Mouse (Mus musculus): Measurements from ENCODE around the gene Ahnak. TPM values are rescaled to one million over a fixed set of nuclear protein-coding genes. Genes with fewer than 3 reads are reported as not detected.

Gene Ahnak
- polyA plus RNA-seq, 1 experiment from 2014 or later: 8.9 TPM

DNA sequence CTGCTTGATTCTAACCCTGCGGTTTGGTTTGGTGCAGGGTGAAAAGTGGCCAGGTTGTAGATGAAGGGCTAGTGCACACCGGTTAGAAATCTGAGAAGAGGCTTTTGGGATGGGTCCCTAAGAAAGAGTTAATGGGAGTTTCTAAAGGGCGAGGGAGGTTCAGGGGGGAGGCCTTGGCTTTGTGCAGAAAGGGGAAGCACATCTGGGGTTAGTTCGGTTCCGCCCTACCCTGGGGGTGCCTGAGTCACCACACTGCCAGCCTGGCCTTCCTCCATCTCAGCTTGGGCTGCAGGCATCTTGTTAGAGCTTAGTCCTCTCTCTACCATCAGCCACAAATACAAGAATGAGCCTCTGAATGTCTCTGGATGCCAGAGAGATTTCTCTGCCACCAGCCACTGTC, 8.3 kb upstream of the Ahnak start:
- Histone ChIP-seq H3K27ac (no peak overlapping the region; the same call in 1 of the 2 replicates), H3K4me1 (peaks cover 19% of the 10 kb centered on the region)

DNA sequence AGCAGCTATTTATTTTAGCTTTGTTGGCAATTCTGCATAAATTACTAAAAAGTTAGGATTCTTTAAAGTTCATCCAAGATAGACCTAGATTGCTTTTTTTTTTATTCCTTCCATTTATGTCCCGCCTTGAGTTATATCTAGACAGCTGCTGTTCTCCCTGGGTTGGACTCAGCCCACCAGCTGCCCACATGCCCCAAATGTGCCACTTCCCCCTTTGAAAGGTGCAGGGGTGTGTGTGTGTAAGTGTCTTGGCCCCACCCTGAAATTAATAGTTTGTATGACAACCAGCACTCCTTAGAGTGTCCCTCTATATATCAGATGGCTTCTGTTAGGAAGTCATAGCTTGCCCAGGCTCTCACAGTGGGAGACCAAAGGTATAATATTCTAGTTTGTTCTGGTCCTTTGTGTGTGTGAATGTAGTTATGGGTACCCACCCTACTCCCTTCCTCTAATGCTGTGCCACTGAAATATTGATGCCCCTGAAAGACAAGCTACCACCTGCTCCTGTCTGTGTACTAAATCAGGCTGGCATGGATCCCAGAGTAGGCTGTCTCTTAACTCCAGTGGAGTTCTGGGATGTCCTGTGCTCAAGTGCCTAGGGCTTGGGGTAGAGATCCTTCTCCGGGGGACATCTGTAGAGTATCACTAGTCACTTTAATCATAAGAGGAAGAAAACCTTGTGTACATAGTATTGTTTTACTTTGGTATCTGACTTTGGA, 7.5 kb upstream of the Ahnak start:
- H3K27me3 ChIP-seq (ENCODE audit: low read depth, poor library complexity, severe bottlenecking): no peaks in the 10 kb centered on the region
- H3K36me3 ChIP-seq: peaks cover 54% of the 10 kb centered on the region
- DNase-seq (ENCODE audit: low spot score): no peak
- no peaks in the 10 kb centered on the region for H3K9me3 ChIP-seq (replicated peaks)
- 80% methylated on average over 2 of the region's 2 CpGs for WGBS
- H3K4me1 ChIP-seq: peaks cover 19% of the 10 kb centered on the region
- no peak overlapping the region for H3K4me3 ChIP-seq
- H3K27ac ChIP-seq: no peak overlapping the region

More for the DNA sequence above, 8.3 kb upstream of the Ahnak start:
- WGBS: 59% methylated on average over 5 of the region's 5 CpGs
- peaks cover 62% of the 10 kb centered on the region for H3K36me3 ChIP-seq
- DNase-seq (ENCODE audit: low spot score): no peak
- no peak overlapping the region for H3K4me3 ChIP-seq
- H3K9me3 ChIP-seq (replicated peaks): no peaks in the 10 kb centered on the region
- no peaks in the 10 kb centered on the region for H3K27me3 ChIP-seq (ENCODE audit: low read depth, poor library complexity, severe bottlenecking)

DNA sequence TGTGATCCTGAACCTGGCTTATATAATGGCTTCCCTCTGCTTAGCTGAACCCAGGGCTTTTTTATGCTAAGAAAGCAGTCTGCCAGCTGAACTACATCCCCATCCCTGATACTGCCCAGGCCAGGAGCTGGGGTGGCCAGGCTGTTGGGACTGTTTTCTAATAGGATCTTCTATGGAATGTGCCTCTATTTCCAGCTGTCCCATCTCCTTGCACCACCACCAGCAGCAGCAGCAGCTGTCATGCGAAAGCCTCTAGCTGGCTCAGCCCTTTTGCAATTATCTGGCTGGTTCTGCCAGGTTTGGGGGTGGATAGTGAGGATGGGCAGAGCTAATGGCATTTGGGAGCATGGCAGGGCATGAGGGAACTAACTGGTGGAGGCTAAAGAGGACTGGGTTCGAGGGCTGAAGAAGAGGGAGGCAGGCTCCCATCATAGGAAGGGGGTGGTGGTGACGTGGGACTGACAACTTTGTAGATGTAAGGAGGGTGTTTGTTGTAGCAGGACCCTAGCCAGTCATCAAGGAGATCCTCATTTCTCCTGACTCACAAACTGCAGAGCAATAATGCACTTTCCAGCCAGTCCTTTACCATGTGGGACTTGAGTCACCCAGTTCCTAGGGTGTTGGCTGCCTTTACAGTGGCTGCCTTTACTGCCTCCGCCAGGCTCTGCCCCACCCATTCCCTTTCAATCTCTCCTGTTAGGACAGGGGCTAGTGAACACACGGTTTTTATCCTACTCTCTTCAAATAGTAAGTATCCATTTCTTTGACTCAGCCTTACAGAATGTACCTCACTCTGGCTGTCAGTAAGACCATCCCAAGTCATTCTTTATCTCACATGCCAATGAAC, 6.6 kb upstream of the Ahnak start:
- no peak for DNase-seq (ENCODE audit: low spot score)
- H3K9me3 ChIP-seq (replicated peaks): no peaks in the 10 kb centered on the region
- peaks cover 4% of the 10 kb centered on the region for H3K27me3 ChIP-seq (ENCODE audit: low read depth, poor library complexity, severe bottlenecking)
- 59% methylated on average over 5 of the region's 5 CpGs for WGBS
- no peak overlapping the region for H3K4me3 ChIP-seq
- peaks cover 44% of the 10 kb centered on the region for H3K36me3 ChIP-seq
- peaks cover 19% of the 10 kb centered on the region for H3K4me1 ChIP-seq
- H3K27ac ChIP-seq: no peak overlapping the region

DNA sequence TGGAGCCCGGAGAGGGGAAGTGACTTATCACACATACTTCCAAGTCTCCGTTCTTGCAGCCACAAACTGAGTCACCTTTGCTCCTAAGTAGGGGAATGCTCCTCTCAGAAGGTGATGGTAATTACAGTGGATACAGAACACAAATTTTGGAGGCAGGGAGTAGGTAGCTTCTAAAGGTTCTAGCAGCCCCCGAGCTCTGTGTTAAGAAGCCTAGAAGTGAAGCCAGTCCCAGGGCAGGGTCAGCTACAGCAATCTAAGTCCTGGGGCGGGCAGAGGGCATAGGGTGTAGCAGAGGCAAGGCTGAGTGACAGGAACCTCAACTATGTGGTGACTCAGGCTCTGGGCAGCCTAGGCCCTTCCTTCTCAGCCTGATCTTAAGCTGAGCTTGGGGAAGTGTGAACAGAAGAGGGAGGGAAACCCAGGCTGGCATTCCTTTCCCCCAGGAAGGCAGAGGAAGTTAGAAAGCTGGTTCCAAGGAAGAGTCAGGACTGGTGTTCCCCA, 5.9 kb upstream of the Ahnak start:
- 40% methylated on average over 4 of the region's 4 CpGs for WGBS
- no peak for DNase-seq (ENCODE audit: low spot score)
- peaks cover 25% of the 10 kb centered on the region for H3K4me1 ChIP-seq
- peaks cover 38% of the 10 kb centered on the region for H3K36me3 ChIP-seq
- peaks cover 10% of the 10 kb centered on the region for H3K27me3 ChIP-seq (ENCODE audit: low read depth, poor library complexity, severe bottlenecking)
- H3K27ac ChIP-seq: 0 out of 2 replicates have a peak overlapping the region, but pooled peaks have one; percentile 8
- no peaks in the 10 kb centered on the region for H3K9me3 ChIP-seq (replicated peaks)
- no peak overlapping the region for H3K4me3 ChIP-seq

DNA sequence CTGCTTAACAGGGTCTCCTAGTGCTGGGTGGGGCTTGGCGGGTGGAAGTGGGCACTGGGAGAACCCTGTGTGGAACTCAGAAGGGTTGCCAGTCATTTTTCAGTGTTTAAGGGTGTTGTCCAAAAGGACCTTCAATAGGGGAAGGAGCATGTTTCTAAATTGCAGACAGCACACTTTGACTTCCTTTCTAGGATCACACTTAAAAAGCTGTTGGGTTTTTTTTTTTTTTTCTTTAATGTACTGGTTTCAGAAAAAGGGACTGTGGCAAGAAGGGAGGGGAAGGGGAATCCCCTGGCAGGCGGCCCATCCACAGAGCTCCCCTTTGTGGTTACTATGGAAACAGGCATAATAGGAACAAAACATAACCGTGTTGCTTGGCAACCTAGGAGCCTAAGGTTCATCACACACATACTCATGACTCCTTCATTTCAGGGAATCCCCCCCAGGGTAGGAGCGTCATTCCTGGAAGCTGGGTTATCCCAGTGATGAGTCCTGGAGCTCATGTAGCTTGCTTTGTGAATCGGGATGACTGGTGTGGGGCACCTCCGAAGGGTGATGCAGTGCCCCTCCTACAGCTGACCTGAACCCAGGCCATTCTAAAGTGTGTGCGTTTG, 4.7 kb upstream of the Ahnak start:
- H3K36me3 ChIP-seq: peaks cover 26% of the 10 kb centered on the region
- DNase-seq (ENCODE audit: low spot score): no peak
- H3K4me1 ChIP-seq: peaks cover 37% of the 10 kb centered on the region
- no peak overlapping the region for H3K4me3 ChIP-seq
- H3K27ac ChIP-seq: 0 out of 2 replicates have a peak overlapping the region, but pooled peaks have one; percentile 40
- WGBS: 31% methylated on average over 7 of the region's 7 CpGs
- H3K9me3 ChIP-seq (replicated peaks): no peaks in the 10 kb centered on the region
- H3K27me3 ChIP-seq (ENCODE audit: low read depth, poor library complexity, severe bottlenecking): peaks cover 20% of the 10 kb centered on the region

DNA sequence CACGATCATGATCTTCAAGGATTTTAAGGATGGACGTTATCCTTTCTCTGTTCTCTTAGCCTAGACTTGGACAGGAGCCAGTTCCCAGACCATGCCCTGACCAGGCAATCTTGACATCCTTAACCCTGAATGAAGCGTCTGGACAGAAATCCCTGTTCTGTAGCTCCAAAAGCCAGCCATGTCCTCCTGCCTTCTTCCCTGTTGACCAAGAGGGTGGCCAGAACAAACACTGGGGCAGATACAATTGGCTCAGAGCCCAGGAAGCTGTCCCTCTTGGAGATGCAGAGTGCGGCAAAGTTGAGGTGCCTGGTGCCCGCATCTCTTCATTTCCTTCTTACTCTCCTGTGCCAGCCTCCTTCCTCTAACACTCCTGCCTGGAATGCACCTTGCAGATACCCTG, 3.2 kb upstream of the Ahnak start:
- H3K9me3 ChIP-seq (replicated peaks): no peaks in the 10 kb centered on the region
- 83% methylated on average over 5 of the region's 5 CpGs for WGBS
- no peak overlapping the region for H3K4me3 ChIP-seq
- H3K27me3 ChIP-seq (ENCODE audit: low read depth, poor library complexity, severe bottlenecking): peaks cover 20% of the 10 kb centered on the region
- no peak for DNase-seq (ENCODE audit: low spot score)
- peaks cover 49% of the 10 kb centered on the region for H3K4me1 ChIP-seq
- no peak overlapping the region for H3K27ac ChIP-seq
- H3K36me3 ChIP-seq: peaks cover 11% of the 10 kb centered on the region

DNA sequence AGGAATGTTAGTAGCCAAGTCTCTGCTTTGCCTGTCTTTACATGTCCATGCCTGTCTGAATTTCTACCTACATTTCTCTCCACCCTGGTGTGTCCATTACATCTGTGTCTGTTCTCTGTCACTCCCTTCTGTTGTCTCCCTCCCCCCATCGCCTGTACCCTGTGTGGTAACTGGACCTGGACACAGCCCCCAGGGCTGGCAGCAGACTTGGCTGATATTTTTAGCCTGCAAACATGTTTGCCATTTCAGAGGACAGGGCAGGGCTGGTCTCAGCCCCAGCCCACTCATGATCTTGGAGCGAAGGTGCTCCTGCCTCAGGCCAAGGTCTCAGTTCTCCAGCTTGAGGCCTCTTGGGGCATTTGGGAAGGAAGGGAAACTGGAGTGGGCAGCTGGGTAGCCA, 1.3 kb upstream of the Ahnak start:
- H3K36me3 ChIP-seq: 0 out of 2 replicates have a peak, but pooled peaks cover under 1% of the 10 kb centered on the region
- 0 out of 2 replicates have a peak overlapping the region, but pooled peaks have one; percentile 10 for H3K27ac ChIP-seq
- H3K4me1 ChIP-seq: peaks cover 68% of the 10 kb centered on the region
- peaks cover 20% of the 10 kb centered on the region for H3K27me3 ChIP-seq (ENCODE audit: low read depth, poor library complexity, severe bottlenecking)
- H3K9me3 ChIP-seq (replicated peaks): no peaks in the 10 kb centered on the region
- DNase-seq (ENCODE audit: low spot score): no peak
- H3K4me3 ChIP-seq: 0 out of 2 replicates have a peak overlapping the region, but pooled peaks have one; percentile 75
- 42% methylated on average over 2 of the region's 2 CpGs for WGBS

DNA sequence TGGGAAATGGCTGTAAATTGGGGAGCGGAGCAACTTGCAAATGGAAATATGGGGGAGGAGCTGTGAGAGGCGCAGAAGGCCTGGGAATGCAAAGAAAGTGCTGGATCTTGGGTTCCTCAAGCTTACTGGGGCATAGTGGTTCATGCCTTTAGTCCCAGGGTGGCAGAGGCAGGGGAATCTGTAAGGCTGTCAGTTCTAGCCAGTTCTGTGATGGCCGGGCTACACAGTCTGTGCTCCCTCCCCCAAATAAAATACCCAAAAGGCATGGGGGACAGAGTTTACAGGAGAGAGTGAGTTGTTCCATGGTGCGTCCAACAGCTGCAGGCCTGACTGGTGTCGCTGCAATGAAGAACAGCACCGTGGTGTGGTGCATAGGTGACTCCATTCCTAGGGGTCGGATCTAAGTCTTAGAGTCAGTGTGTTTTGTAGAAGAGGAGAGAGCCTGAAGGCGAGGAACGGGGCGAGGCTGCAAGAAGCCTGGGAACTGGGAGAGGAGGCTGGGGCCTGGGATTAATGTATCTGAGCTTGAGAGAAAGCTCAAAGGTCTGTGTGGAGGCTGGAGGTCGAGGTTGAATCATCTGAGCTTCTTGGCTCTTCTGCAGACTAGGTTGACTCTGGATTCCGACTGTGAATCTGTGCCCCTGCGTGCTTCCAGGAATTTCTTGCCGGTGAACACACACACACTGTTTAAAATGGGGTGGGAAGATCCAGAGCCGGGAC, 578 bp upstream of the Ahnak start:
- 9% methylated on average over 15 of the region's 15 CpGs for whole genome bisulfite sequencing
- H3K9me3 ChIP-seq (replicated peaks): no peaks in the 10 kb centered on the region
- H3K27ac ChIP-seq: peak overlapping the region; percentile 91
- DNase-seq (ENCODE audit: low spot score): no peak
- H3K4me1 ChIP-seq: peaks cover 69% of the 10 kb centered on the region
- peak overlapping the region; percentile 75 for H3K4me3 ChIP-seq
- H3K27me3 ChIP-seq (ENCODE audit: low read depth, poor library complexity, severe bottlenecking): peaks cover 20% of the 10 kb centered on the region
- H3K36me3 ChIP-seq: no peaks in the 10 kb centered on the region

DNA sequence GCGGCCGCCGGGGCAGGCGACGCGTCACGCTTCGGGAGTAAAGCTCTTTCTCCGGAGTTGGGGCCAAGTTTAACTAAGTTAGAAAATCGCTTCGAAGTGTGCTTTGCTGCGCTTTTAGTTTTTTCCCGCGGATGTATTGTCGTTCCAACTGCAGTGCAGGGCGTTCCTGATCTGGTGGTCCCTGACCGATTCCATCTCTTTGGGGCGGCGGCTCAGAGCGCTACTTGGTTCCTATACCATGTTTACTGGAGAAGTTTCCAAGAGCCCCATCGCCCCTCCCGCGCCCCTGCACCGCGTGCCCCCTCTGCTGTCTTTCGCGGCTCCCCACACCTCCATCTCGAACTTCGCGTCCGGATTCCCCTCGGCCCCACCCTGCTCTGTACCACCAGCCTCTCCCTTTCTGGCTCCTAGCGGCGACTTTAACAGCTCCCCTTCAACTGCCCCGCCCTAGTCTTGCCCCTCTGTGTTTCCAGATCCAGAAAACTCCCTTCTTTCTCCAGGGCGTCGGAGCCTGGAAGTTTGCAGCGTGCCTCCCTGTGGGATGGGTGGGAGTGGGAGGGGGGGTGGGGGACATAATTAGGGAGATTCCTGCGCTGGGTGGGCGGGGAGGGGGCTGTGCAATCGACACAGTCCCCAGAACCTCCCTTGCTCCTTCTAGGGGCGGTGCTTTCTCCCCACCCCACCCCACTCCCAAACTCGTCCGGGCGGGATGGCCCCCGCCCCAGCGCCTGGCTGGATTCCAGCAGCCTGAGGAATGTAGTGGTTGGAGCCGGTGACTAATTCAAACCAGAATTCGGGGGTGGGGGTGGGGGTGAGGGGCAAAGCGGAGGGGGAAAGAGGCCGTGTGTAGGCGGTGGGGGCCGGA, 715 bp downstream of the Ahnak start:
- H3K36me3 ChIP-seq: no peaks in the 10 kb centered on the region
- peak; percentile 88 for DNase-seq (ENCODE audit: low spot score)
- WGBS: under 1% methylated on average over 53 of the region's 53 CpGs
- peaks cover 20% of the 10 kb centered on the region for H3K27me3 ChIP-seq (ENCODE audit: low read depth, poor library complexity, severe bottlenecking)
- no peaks in the 10 kb centered on the region for H3K9me3 ChIP-seq (replicated peaks)
- H3K4me1 ChIP-seq: peaks cover 58% of the 10 kb centered on the region
- H3K4me3 ChIP-seq: peak overlapping the region; percentile 75
- peak overlapping the region; percentile 91 for H3K27ac ChIP-seq

DNA sequence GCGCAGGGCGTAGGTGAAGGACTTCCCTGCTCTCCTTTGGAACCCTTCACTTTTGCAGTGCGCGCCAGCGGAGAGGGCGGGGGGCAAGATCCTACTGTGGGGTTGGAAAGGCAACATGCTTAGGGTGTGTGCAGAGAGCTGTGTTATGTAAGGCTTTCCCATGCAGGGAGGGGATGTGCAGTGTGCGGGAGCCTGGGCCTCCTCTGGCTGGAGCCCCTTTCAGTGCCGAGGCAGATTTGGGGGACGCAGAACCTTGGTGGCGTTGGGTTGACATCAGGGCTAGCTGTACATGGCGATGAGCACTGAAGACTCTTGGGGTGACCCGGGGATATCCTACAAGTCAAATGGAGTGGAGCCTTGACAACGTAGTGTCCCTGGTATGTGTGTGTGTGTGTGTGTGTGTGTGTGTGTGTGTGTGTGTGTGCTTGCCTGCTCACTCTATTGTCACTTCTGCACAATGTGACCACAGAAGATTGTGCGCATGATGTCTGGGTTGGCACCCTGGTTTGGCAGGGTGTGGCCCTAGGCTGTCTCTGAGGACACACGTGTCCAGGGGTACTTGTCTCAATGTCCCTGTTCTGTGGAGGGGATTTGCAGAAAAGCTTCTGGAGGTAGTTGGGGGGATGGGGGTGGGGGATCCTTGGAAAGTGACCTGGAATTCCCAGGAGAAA, 1.5 kb downstream of the Ahnak start:
- no peak for DNase-seq (ENCODE audit: low spot score)
- no peaks in the 10 kb centered on the region for H3K9me3 ChIP-seq (replicated peaks)
- H3K27me3 ChIP-seq (ENCODE audit: low read depth, poor library complexity, severe bottlenecking): peaks cover 20% of the 10 kb centered on the region
- H3K4me3 ChIP-seq: peak overlapping the region; percentile 75
- 19% methylated on average over 15 of the region's 15 CpGs for WGBS
- H3K4me1 ChIP-seq: peaks cover 57% of the 10 kb centered on the region
- no peaks in the 10 kb centered on the region for H3K36me3 ChIP-seq
- peak overlapping the region; percentile 91 for H3K27ac ChIP-seq

DNA sequence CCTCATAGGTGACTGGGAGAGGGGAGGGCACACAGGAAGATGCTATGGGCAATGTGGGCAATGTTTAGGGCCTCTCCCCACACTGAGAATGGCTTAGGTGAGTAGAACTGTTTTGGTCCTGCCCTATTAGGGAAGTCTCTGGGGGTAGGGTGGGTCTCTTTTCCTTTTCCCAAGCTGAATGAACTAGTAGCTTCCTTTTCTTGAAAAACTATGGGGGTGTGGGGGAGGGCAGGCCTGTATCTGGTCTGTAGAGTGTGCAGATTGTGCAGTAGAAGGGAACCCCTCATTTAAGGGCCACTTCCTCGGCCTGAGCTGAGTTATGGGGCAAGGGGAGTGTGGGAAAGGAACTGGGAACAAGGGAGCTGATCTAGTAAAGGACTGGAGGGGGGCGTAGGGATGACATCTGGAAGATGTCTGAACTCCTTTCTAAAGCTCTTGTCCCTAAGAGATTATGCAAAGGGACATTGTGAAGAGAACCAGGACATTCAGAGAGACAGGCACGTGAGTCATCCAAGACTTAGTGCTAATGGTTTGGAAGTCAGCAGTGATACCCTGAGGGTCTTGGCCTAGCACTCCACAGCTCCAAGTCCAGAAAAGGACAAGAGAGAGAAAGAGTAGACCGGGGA, 2.3 kb downstream of the Ahnak start:
- H3K4me1 ChIP-seq: peaks cover 57% of the 10 kb centered on the region
- peaks cover 20% of the 10 kb centered on the region for H3K27me3 ChIP-seq (ENCODE audit: low read depth, poor library complexity, severe bottlenecking)
- WGBS: 73% methylated on average over 4 of the region's 4 CpGs
- H3K4me3 ChIP-seq: peak overlapping the region; percentile 75
- H3K9me3 ChIP-seq (replicated peaks): no peaks in the 10 kb centered on the region
- peak overlapping the region; percentile 91 for H3K27ac ChIP-seq
- no peaks in the 10 kb centered on the region for H3K36me3 ChIP-seq
- no peak for DNase-seq (ENCODE audit: low spot score)
